In the genomic region with DNA sequence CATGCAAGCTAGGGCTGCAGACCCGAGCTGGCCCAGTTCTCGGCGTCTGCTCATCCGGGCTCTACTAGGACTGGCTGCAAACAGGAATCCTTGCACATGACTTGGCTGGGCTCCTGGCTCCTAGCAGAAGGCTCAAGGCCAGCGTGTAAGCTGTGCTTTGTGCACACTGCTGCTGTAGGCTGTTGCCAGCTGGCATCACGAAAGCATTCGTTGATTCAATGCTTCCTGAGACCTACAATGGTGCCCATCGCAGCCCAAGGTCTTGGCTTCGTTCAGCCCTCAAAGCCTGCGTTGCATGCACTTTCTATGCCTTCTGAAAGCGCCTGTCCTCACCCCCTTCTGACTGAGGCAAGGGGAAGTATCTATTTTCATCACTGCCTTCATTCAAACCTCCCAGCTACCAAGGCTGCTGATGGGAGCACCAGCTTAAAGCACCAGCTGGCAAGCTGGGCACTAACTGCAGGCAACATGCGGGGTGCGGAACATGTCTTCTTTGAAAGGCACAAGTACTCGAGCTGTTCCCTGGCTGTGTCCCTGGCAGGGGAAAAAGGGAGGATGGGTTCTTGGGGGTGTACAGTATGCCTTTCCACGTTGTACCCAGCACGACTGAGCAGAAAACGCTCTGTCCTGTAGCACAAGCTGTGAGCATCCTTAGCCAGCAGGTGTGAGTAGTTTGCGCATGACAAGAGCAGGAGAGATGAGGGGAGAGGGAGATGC, we compare ENCODE assay signal across 8 mouse cellular contexts. TPM values are rescaled to one million over a fixed set of nuclear protein-coding genes. Genes with fewer than 3 reads are reported as not detected.
DNase-seq lines count a peak whose midpoint lies in the region; ATAC-seq and TF ChIP-seq lines count a peak whose summit lies in the region.

No protein-coding gene starts in this region.

- peaks cover 49% of the 10 kb centered on the region for H3K4me1 ChIP-seq in megakaryocyte, embryonic 14.5 days
- H3K4me1 ChIP-seq in heart, embryonic 13.5 days: peaks cover 28% of the 10 kb centered on the region
- H3K4me1 ChIP-seq in kidney, postnatal 0 days (replicated peaks; ENCODE audit: insufficient read depth, low read length): peaks cover 11% of the 10 kb centered on the region
- peaks cover 27% of the 10 kb centered on the region for H3K4me1 ChIP-seq in limb, embryonic 15.5 days
- peaks cover 33% of the 10 kb centered on the region for H3K4me1 ChIP-seq in neural tube, embryonic 13.5 days (replicated peaks)

- H3K4me2 ChIP-seq in heart, embryonic 13.5 days: peak overlapping the region; percentile 97
- peak overlapping the region; percentile 82 for H3K4me2 ChIP-seq in kidney, postnatal 0 days (ENCODE audit: low read length)
- peak overlapping the region; percentile 80 for H3K4me2 ChIP-seq in limb, embryonic 15.5 days
- peak overlapping the region; percentile 88 for H3K4me2 ChIP-seq in neural tube, embryonic 13.5 days

- no peak for TF ChIP-seq CTCF in kidney, postnatal 0 days (IDR thresholded peaks at IDR 0.05; ENCODE audit: low read depth)

- H3K9me3 ChIP-seq in megakaryocyte, embryonic 14.5 days: no peaks in the 10 kb centered on the region
- no peaks in the 10 kb centered on the region for H3K9me3 ChIP-seq in heart, embryonic 13.5 days
- H3K9me3 ChIP-seq in kidney, postnatal 0 days (replicated peaks; ENCODE audit: low read length): no peaks in the 10 kb centered on the region
- H3K9me3 ChIP-seq in limb, embryonic 15.5 days: no peaks in the 10 kb centered on the region
- no peaks in the 10 kb centered on the region for H3K9me3 ChIP-seq in neural tube, embryonic 13.5 days

- peak overlapping the region; percentile 100 for H3K4me3 ChIP-seq in megakaryocyte, embryonic 14.5 days (replicated peaks)
- H3K4me3 ChIP-seq in heart, embryonic 13.5 days: peak overlapping the region; percentile 87
- H3K4me3 ChIP-seq in kidney, postnatal 0 days (replicated peaks; ENCODE audit: low read depth, low read length): peak overlapping the region; percentile 54; the same call in 1 of the 2 replicates
- H3K4me3 ChIP-seq in limb, embryonic 15.5 days: peak overlapping the region; percentile 72
- peak overlapping the region; percentile 63 for H3K4me3 ChIP-seq in neural tube, embryonic 13.5 days

- peak overlapping the region; percentile 55 for H3K27ac ChIP-seq in heart, embryonic 13.5 days (replicated peaks)
- H3K27ac ChIP-seq in kidney, postnatal 0 days: peak overlapping the region; percentile 32; the same call in 1 of the 2 replicates
- peak overlapping the region; percentile 89 for H3K27ac ChIP-seq in limb, embryonic 15.5 days
- H3K27ac ChIP-seq in neural tube, embryonic 13.5 days (replicated peaks): peak overlapping the region; percentile 82

- H3K9ac ChIP-seq in heart, embryonic 13.5 days: peak overlapping the region; percentile 91
- H3K9ac ChIP-seq in kidney, postnatal 0 days (ENCODE audit: low read depth, low read length): peak overlapping the region; percentile 35; the same call in 1 of the 2 replicates
- peak overlapping the region; percentile 24; the same call in 1 of the 2 replicates for H3K9ac ChIP-seq in limb, embryonic 15.5 days
- H3K9ac ChIP-seq in neural tube, embryonic 13.5 days: peak overlapping the region; percentile 75

- DNase-seq in fibroblast of lung, adult 2 months (ENCODE audit: low read depth): peak; percentile 75
- peak; percentile 39 for DNase-seq in kidney, postnatal 0 days (ENCODE audit: low spot score)
- DNase-seq in urinary bladder, postnatal 4 days (ENCODE audit: low spot score in 2 of 2): peak; percentile 80 to 83

- 55% methylated on average over 18 of the region's 18 CpGs for WGBS in heart, embryonic 13.5 days
- 61% methylated on average over 18 of the region's 18 CpGs for WGBS in kidney, postnatal 0 days
- WGBS in limb, embryonic 15.5 days: 49% methylated on average over 18 of the region's 18 CpGs
- 54% methylated on average over 18 of the region's 18 CpGs for WGBS in neural tube, embryonic 13.5 days

- H3K36me3 ChIP-seq in megakaryocyte, embryonic 14.5 days (replicated peaks; ENCODE audit: low read length): peaks cover 51% of the 10 kb centered on the region
- H3K36me3 ChIP-seq in heart, embryonic 13.5 days: peaks cover 43% of the 10 kb centered on the region
- H3K36me3 ChIP-seq in kidney, postnatal 0 days (ENCODE audit: insufficient read depth, low read length): peaks cover 24% of the 10 kb centered on the region
- peaks cover 42% of the 10 kb centered on the region for H3K36me3 ChIP-seq in limb, embryonic 15.5 days
- H3K36me3 ChIP-seq in neural tube, embryonic 13.5 days: peaks cover 43% of the 10 kb centered on the region

- ATAC-seq in megakaryocyte, adult 5-6 weeks (ENCODE audit: poor library complexity, severe bottlenecking): no peak
- no peak for ATAC-seq in heart, embryonic 13.5 days (ENCODE audit: extremely low read depth, insufficient number of reproducible peaks, low FRiP score, low TSS enrichment)
- no peak for ATAC-seq in kidney, postnatal 0 days (replicated peaks; ENCODE audit: low FRiP score, low read depth)
- no peak for ATAC-seq in limb, embryonic 15.5 days (ENCODE audit: insufficient number of reproducible peaks, low FRiP score, low TSS enrichment, low read depth)
- peak; percentile 79 for ATAC-seq in neural tube, embryonic 13.5 days (ENCODE audit: low read depth)

- peaks cover 3% of the 10 kb centered on the region for H3K27me3 ChIP-seq in megakaryocyte, embryonic 14.5 days (replicated peaks)
- no peaks in the 10 kb centered on the region for H3K27me3 ChIP-seq in heart, embryonic 13.5 days (replicated peaks)
- no peaks in the 10 kb centered on the region for H3K27me3 ChIP-seq in kidney, postnatal 0 days (ENCODE audit: insufficient read depth, low read length)
- H3K27me3 ChIP-seq in limb, embryonic 15.5 days: no peaks in the 10 kb centered on the region
- no peaks in the 10 kb centered on the region for H3K27me3 ChIP-seq in neural tube, embryonic 13.5 days

RNA-seq across cellular contexts. Expression of gene Slc35c2, which starts 0.8 kb away (rescaled TPM):
- polyA plus RNA-seq in megakaryocyte, embryonic 14.5 days (2012; ENCODE audit: insufficient read depth, low replicate concordance): 55.8 and 62.9 TPM in 2 replicates
- 57.2 and 57.5 TPM in 2 replicates for total RNA-seq in megakaryocyte, adult 5-6 weeks (2015)
- 52.8 and 71.8 TPM in 2 replicates for total RNA-seq in megakaryocyte, adult 5-6 weeks (2017)
- 37.6 and 46.4 TPM in 2 replicates for polyA plus RNA-seq in heart, embryonic 13.5 days (2015; fragmentation: Nextera tagmentation; extraction: Ambion mirVana)
- 51.6 and 55.7 TPM in 2 replicates for polyA plus RNA-seq in kidney, postnatal 0 days (2015; fragmentation: Nextera tagmentation; extraction: Ambion mirVana)
- 53.3 and 61.8 TPM in 2 replicates for polyA plus RNA-seq in limb, embryonic 15.5 days (2015; fragmentation: Nextera tagmentation; extraction: Ambion mirVana)
- polyA plus RNA-seq in neural tube, embryonic 13.5 days (2015; fragmentation: Nextera tagmentation; extraction: Ambion mirVana): 51.3 and 57.3 TPM in 2 replicates

RNA-seq across cellular contexts. Expression of gene Elmo2, which starts 37.8 kb away (rescaled TPM):
- 15.3 and 16.3 TPM in 2 replicates for polyA plus RNA-seq in megakaryocyte, embryonic 14.5 days (2012; ENCODE audit: insufficient read depth, low replicate concordance)
- total RNA-seq in megakaryocyte, adult 5-6 weeks (2015): 128 and 133 TPM in 2 replicates
- 89.7 and 94.8 TPM in 2 replicates for total RNA-seq in megakaryocyte, adult 5-6 weeks (2017)
- 40.8 and 42.8 TPM in 2 replicates for polyA plus RNA-seq in heart, embryonic 13.5 days (2015; fragmentation: Nextera tagmentation; extraction: Ambion mirVana)
- 51.5 and 59.3 TPM in 2 replicates for polyA plus RNA-seq in kidney, postnatal 0 days (2015; fragmentation: Nextera tagmentation; extraction: Ambion mirVana)
- 77.4 and 80.9 TPM in 2 replicates for polyA plus RNA-seq in limb, embryonic 15.5 days (2015; fragmentation: Nextera tagmentation; extraction: Ambion mirVana)
- 89.8 and 95.7 TPM in 2 replicates for polyA plus RNA-seq in neural tube, embryonic 13.5 days (2015; fragmentation: Nextera tagmentation; extraction: Ambion mirVana)

RNA-seq across cellular contexts. Expression of gene Cdh22, which starts 53.8 kb away (rescaled TPM):
- 0.23 TPM in 1 of 2 replicates, not detected in the other for polyA plus RNA-seq in megakaryocyte, embryonic 14.5 days (2012; ENCODE audit: insufficient read depth, low replicate concordance)
- total RNA-seq in megakaryocyte, adult 5-6 weeks (2015): 0.09 TPM in 1 of 2 replicates, not detected in the other
- 0.07 TPM in 1 of 2 replicates, not detected in the other for total RNA-seq in megakaryocyte, adult 5-6 weeks (2017)
- polyA plus RNA-seq in heart, embryonic 13.5 days (2015; fragmentation: Nextera tagmentation; extraction: Ambion mirVana): 0.08 TPM in 1 of 2 replicates, not detected in the other
- 1.5 and 1.6 TPM in 2 replicates for polyA plus RNA-seq in kidney, postnatal 0 days (2015; fragmentation: Nextera tagmentation; extraction: Ambion mirVana)
- polyA plus RNA-seq in limb, embryonic 15.5 days (2015; fragmentation: Nextera tagmentation; extraction: Ambion mirVana): 0.19 and 0.24 TPM in 2 replicates
- 11.1 and 11.4 TPM in 2 replicates for polyA plus RNA-seq in neural tube, embryonic 13.5 days (2015; fragmentation: Nextera tagmentation; extraction: Ambion mirVana)

Comparison
In these comparisons a context has a peak if more than half of its experiments do, and no peak if none do; other contexts are left out.
1. H3K27ac ChIP-seq: peak in every context shown above with its lines; median percentile 89 in limb, embryonic 15.5 days; 82 in neural tube, embryonic 13.5 days; 55 in heart, embryonic 13.5 days; 32 in kidney, postnatal 0 days.
2. H3K9ac ChIP-seq: peak in every context shown above with its lines; median percentile 91 in heart, embryonic 13.5 days; 75 in neural tube, embryonic 13.5 days; 35 in kidney, postnatal 0 days; 24 in limb, embryonic 15.5 days.